Mouse (Mus musculus) monocyte, adult 5-6 weeks (primary cell): ENCODE measurements around the gene Stpg1. TPM values are rescaled to one million over a fixed set of nuclear protein-coding genes. Genes with fewer than 3 reads are reported as not detected.

Experiments used
- ATAC-seq: fragments of 153-309, 156-312 bp; replicated peaks from 2 replicates; pipeline ENCODE4 v1.8.0; 2017; ENCODE audit warnings: mild to moderate bottlenecking; ENCODE audit not compliant: low TSS enrichment, insufficient number of reproducible peaks, severe bottlenecking, poor library complexity, low FRiP score
- total RNA-seq: library from RNA; stranded (forward); fragments of 200-1000, 200-491, 200-594 nt; gene quantifications from 3 replicates; pipeline ENCODE4 v1.2.3, GENCODE M21; 2017

Stpg1 gene
- total RNA-seq, result not detected in 3 replicates

- peak; percentile 87 for ATAC-seq
These were observed at the start of gene Stpg1, which contains the start of gene Nipal3 for GRCm38 (mm10) chr4:135494521-135495396. Stpg1 (plus strand) TSS chr4:135494790. Nipal3 (minus strand) TSS chr4:135495038.

GRCm38 (mm10) chr4:135451360-135452015 lies 43.1 kb upstream of the Stpg1 start:
- no peak for ATAC-seq

GRCm38 (mm10) chr4:135453164-135453563 lies 41.4 kb upstream of the Stpg1 start:
- ATAC-seq, result no peak

GRCm38 (mm10) chr4:135453572-135453971 lies 41.0 kb upstream of the Stpg1 start:
- ATAC-seq, result no peak

- ATAC-seq, result no peak
These were observed 31.2 kb upstream of the Stpg1 start for GRCm38 (mm10) chr4:135463406-135463805.

- ATAC-seq, result no peak
These were observed 16.7 kb upstream of the Stpg1 start for GRCm38 (mm10) chr4:135477851-135478250.

- no peak for ATAC-seq
These were observed 14.2 kb upstream of the Stpg1 start for GRCm38 (mm10) chr4:135480370-135480769.

- no peak for ATAC-seq
These were observed 9.5 kb upstream of the Stpg1 start for GRCm38 (mm10) chr4:135485086-135485485.

GRCm38 (mm10) chr4:135486352-135486751 lies 8.2 kb upstream of the Stpg1 start:
- ATAC-seq, result no peak

GRCm38 (mm10) chr4:135489256-135489655 lies 5.3 kb upstream of the Stpg1 start:
- no peak for ATAC-seq

- ATAC-seq, result no peak
These were observed 1.3 kb upstream of the Stpg1 start for GRCm38 (mm10) chr4:135493271-135493670.

- no peak; the same call in 1 of the 2 replicates for ATAC-seq
These were observed 684 bp upstream of the Stpg1 start for GRCm38 (mm10) chr4:135493691-135494520.

- ATAC-seq, result no peak
These were observed 804 bp downstream of the Stpg1 start for GRCm38 (mm10) chr4:135495397-135495791.

- no peak for ATAC-seq
These were observed 1.2 kb downstream of the Stpg1 start for GRCm38 (mm10) chr4:135495810-135496209.

GRCm38 (mm10) chr4:135498136-135498535 lies 3.5 kb downstream of the Stpg1 start:
- no peak for ATAC-seq

GRCm38 (mm10) chr4:135499831-135500230 lies 5.2 kb downstream of the Stpg1 start:
- ATAC-seq, result no peak

- ATAC-seq, result no peak
These were observed 7.0 kb downstream of the Stpg1 start for GRCm38 (mm10) chr4:135501587-135501986.

GRCm38 (mm10) chr4:135505794-135506193 lies 11.2 kb downstream of the Stpg1 start:
- no peak for ATAC-seq
